Mouse (Mus musculus): ENCODE measurements around the gene Fam172a.

Gene Fam172a

GRCm38 (mm10) chr13:78110648-78111047 lies 408.8 kb downstream of the Fam172a start:
- DNase-seq, result no peak

- DNase-seq, result no peak
Observed at GRCm38 (mm10) chr13:78113978-78114377, 412.1 kb downstream of the Fam172a start.

- no peak for DNase-seq
Observed at GRCm38 (mm10) chr13:78118715-78119114, 416.9 kb downstream of the Fam172a start.

GRCm38 (mm10) chr13:78121991-78122390 lies 420.2 kb downstream of the Fam172a start:
- DNase-seq, result no peak

GRCm38 (mm10) chr13:78123911-78124426 lies 422.1 kb downstream of the Fam172a start:
- DNase-seq, result no peak

GRCm38 (mm10) chr13:78157465-78157864 lies 455.6 kb downstream of the Fam172a start:
- DNase-seq, result no peak

- DNase-seq, result no peak
Observed at GRCm38 (mm10) chr13:78162149-78162548, 460.3 kb downstream of the Fam172a start.

- DNase-seq, result peak; percentile 66
Observed at GRCm38 (mm10) chr13:78163087-78163958, 461.5 kb downstream of the Fam172a start.

- DNase-seq, result no peak
Observed at GRCm38 (mm10) chr13:78164941-78165340, 463.1 kb downstream of the Fam172a start.

- DNase-seq, result no peak
Observed at GRCm38 (mm10) chr13:78168166-78168565, 466.3 kb downstream of the Fam172a start.

GRCm38 (mm10) chr13:78171320-78171719 lies 469.5 kb downstream of the Fam172a start:
- peak; percentile 17 for DNase-seq

GRCm38 (mm10) chr13:78171984-78172636 lies 470.3 kb downstream of the Fam172a start:
- DNase-seq, result no peak

- DNase-seq, result no peak
Observed at GRCm38 (mm10) chr13:78172861-78173260, 471.0 kb downstream of the Fam172a start.

GRCm38 (mm10) chr13:78174191-78174590 lies 472.4 kb downstream of the Fam172a start:
- no peak for DNase-seq

GRCm38 (mm10) chr13:78174891-78175290 lies 473.1 kb downstream of the Fam172a start:
- no peak for DNase-seq

GRCm38 (mm10) chr13:78175821-78176380 lies 474.1 kb downstream of the Fam172a start:
- DNase-seq, result no peak

GRCm38 (mm10) chr13:78177381-78177950 lies 475.6 kb downstream of the Fam172a start:
- no peak for DNase-seq

GRCm38 (mm10) chr13:78178021-78178420 lies 476.2 kb downstream of the Fam172a start:
- DNase-seq, result no peak

GRCm38 (mm10) chr13:78178771-78179170 lies 476.9 kb downstream of the Fam172a start:
- no peak for DNase-seq

GRCm38 (mm10) chr13:78179312-78180097 lies 477.7 kb downstream of the Fam172a start:
- no peak for DNase-seq

- no peak for DNase-seq
Observed at GRCm38 (mm10) chr13:78180261-78180660, 478.4 kb downstream of the Fam172a start.

Measured in liver (tissue).